16 mouse cellular contexts compared by ENCODE assay signal in genomic region chr2:33814581-33814980, GRCm38 (mm10).
DNase-seq lines count a peak whose midpoint lies in the region; ATAC-seq lines count a peak whose summit lies in the region.
"Had no signal": no experiment of that assay in that cellular context is flagged by ENCODE, and none has a peak within 500 bp of the region (broad histone marks: within the 10 kb centered on the region; RNA-seq: fewer than 3 reads in every experiment).

No protein-coding gene starts in this region.

- H3K27ac ChIP-seq in midbrain, embryonic 13.5 days: peak overlapping the region; percentile 57
- no peak overlapping the region for H3K27ac ChIP-seq in midbrain, embryonic 10.5 days (replicated peaks)
- peak overlapping the region; percentile 69 for H3K27ac ChIP-seq in embryonic facial prominence, embryonic 15.5 days (replicated peaks)
- peak overlapping the region; percentile 66; the same call in 1 of the 2 replicates for H3K27ac ChIP-seq in hindbrain, embryonic 16.5 days (ENCODE audit: low read depth, low read length)
- H3K27ac ChIP-seq in midbrain, embryonic 16.5 days (ENCODE audit: low read length): 0 out of 2 replicates have a peak overlapping the region, but pooled peaks have one; percentile 18
- H3K27ac ChIP-seq: stomach, embryonic 15.5 days had no signal

- H3K36me3 ChIP-seq in midbrain, embryonic 13.5 days: peaks cover 34% of the 10 kb centered on the region
- peaks cover 28% of the 10 kb centered on the region for H3K36me3 ChIP-seq in midbrain, embryonic 10.5 days
- peaks cover 13% of the 10 kb centered on the region for H3K36me3 ChIP-seq in embryonic facial prominence, embryonic 15.5 days
- H3K36me3 ChIP-seq in hindbrain, embryonic 16.5 days (ENCODE audit: control insufficient read depth, insufficient read depth, low read length): peaks cover 4% of the 10 kb centered on the region
- peaks cover 4% of the 10 kb centered on the region; the same call in 1 of the 2 replicates for H3K36me3 ChIP-seq in midbrain, embryonic 16.5 days (ENCODE audit: control insufficient read depth, insufficient read depth, low read length)
- H3K36me3 ChIP-seq: stomach, embryonic 15.5 days had no signal

- H3K9ac ChIP-seq in midbrain, embryonic 13.5 days (replicated peaks): no peak overlapping the region
- no peak overlapping the region for H3K9ac ChIP-seq in embryonic facial prominence, embryonic 15.5 days
- no peak overlapping the region for H3K9ac ChIP-seq in hindbrain, embryonic 16.5 days (ENCODE audit: low read depth, low read length)
- H3K9ac ChIP-seq in midbrain, embryonic 16.5 days (ENCODE audit: low read depth, low read length): 0 out of 2 replicates have a peak overlapping the region, but pooled peaks have one; percentile 11
- H3K9ac ChIP-seq: liver, postnatal 0 days; stomach, embryonic 15.5 days had no signal

- H3K9me3 ChIP-seq in midbrain, embryonic 13.5 days: no peaks in the 10 kb centered on the region
- no peaks in the 10 kb centered on the region for H3K9me3 ChIP-seq in midbrain, embryonic 10.5 days (replicated peaks)
- H3K9me3 ChIP-seq in embryonic facial prominence, embryonic 15.5 days (replicated peaks): no peaks in the 10 kb centered on the region
- H3K9me3 ChIP-seq in hindbrain, embryonic 16.5 days (ENCODE audit: control insufficient read depth, low read length): no peaks in the 10 kb centered on the region
- no peaks in the 10 kb centered on the region for H3K9me3 ChIP-seq in midbrain, embryonic 16.5 days (replicated peaks; ENCODE audit: control insufficient read depth, low read length, poor library complexity, severe bottlenecking)
- H3K9me3 ChIP-seq: stomach, embryonic 15.5 days had no signal

- H3K4me2 ChIP-seq in midbrain, embryonic 13.5 days (replicated peaks): no peak overlapping the region
- no peak overlapping the region for H3K4me2 ChIP-seq in embryonic facial prominence, embryonic 15.5 days (replicated peaks)
- H3K4me2 ChIP-seq in hindbrain, embryonic 16.5 days (ENCODE audit: low read length): no peak overlapping the region
- no peak overlapping the region for H3K4me2 ChIP-seq in midbrain, embryonic 16.5 days (ENCODE audit: low read length)
- H3K4me2 ChIP-seq: stomach, embryonic 15.5 days had no signal

- ATAC-seq in midbrain, embryonic 13.5 days: no peak
- no peak for ATAC-seq in embryonic facial prominence, embryonic 15.5 days (ENCODE audit: insufficient number of reproducible peaks, low FRiP score, low TSS enrichment, low read depth)
- ATAC-seq in hindbrain, embryonic 16.5 days: no peak
- ATAC-seq in midbrain, embryonic 16.5 days: no peak
- ATAC-seq: liver, postnatal 0 days had no signal

- DNase-seq in midbrain, embryonic 10.5 days (ENCODE audit: low spot score): no peak
- no peak for DNase-seq in ovary, adult 18-20 months (ENCODE audit: low spot score)
- DNase-seq in right cerebral cortex, postnatal 4 days: no peak
- no peak for DNase-seq in urinary bladder, adult 18-20 months (ENCODE audit: low spot score in 2 of 2)
- DNase-seq: cerebellum, adult 18-20 months; embryo, embryonic 11 days; gastrocnemius, postnatal 36 days; kidney, adult 9 months; liver, postnatal 0 days; retina, postnatal 1 day; thymus, postnatal 36 days had no signal

- H3K27me3 ChIP-seq in midbrain, embryonic 13.5 days: no peaks in the 10 kb centered on the region
- no peaks in the 10 kb centered on the region for H3K27me3 ChIP-seq in midbrain, embryonic 10.5 days (ENCODE audit: low read depth, poor library complexity, severe bottlenecking)
- H3K27me3 ChIP-seq in embryonic facial prominence, embryonic 15.5 days: no peaks in the 10 kb centered on the region
- no peaks in the 10 kb centered on the region for H3K27me3 ChIP-seq in hindbrain, embryonic 16.5 days (replicated peaks; ENCODE audit: control insufficient read depth, insufficient read depth, low read length)
- H3K27me3 ChIP-seq in midbrain, embryonic 16.5 days (ENCODE audit: control insufficient read depth, insufficient read depth, low read depth, low read length): no peaks in the 10 kb centered on the region
- H3K27me3 ChIP-seq: stomach, embryonic 15.5 days had no signal

- H3K4me1 ChIP-seq in midbrain, embryonic 13.5 days (replicated peaks): peaks cover 71% of the 10 kb centered on the region
- H3K4me1 ChIP-seq in midbrain, embryonic 10.5 days: peaks cover 32% of the 10 kb centered on the region
- H3K4me1 ChIP-seq in embryonic facial prominence, embryonic 15.5 days: peaks cover 51% of the 10 kb centered on the region
- H3K4me1 ChIP-seq in hindbrain, embryonic 16.5 days (ENCODE audit: control insufficient read depth, insufficient read depth, low read depth, low read length): peaks cover 31% of the 10 kb centered on the region
- H3K4me1 ChIP-seq in midbrain, embryonic 16.5 days (ENCODE audit: control insufficient read depth, insufficient read depth, low read length): peaks cover 46% of the 10 kb centered on the region
- H3K4me1 ChIP-seq: stomach, embryonic 15.5 days had no signal

- 63% methylated on average over 8 of the region's 8 CpGs for WGBS in midbrain, embryonic 13.5 days
- 70% methylated on average over 8 of the region's 8 CpGs for WGBS in midbrain, embryonic 10.5 days
- 43% methylated on average over 8 of the region's 8 CpGs for WGBS in embryonic facial prominence, embryonic 15.5 days
- WGBS in hindbrain, embryonic 16.5 days: 53% methylated on average over 8 of the region's 8 CpGs
- 45% methylated on average over 8 of the region's 8 CpGs for WGBS in midbrain, embryonic 16.5 days

- no peak overlapping the region for H3K4me3 ChIP-seq in midbrain, embryonic 13.5 days (replicated peaks)
- H3K4me3 ChIP-seq in midbrain, embryonic 10.5 days: no peak overlapping the region
- H3K4me3 ChIP-seq in embryonic facial prominence, embryonic 15.5 days (replicated peaks): no peak overlapping the region
- no peak overlapping the region for H3K4me3 ChIP-seq in hindbrain, embryonic 16.5 days (ENCODE audit: low read length)
- no peak overlapping the region for H3K4me3 ChIP-seq in midbrain, embryonic 16.5 days (ENCODE audit: low read depth, low read length)
- H3K4me3 ChIP-seq: stomach, embryonic 15.5 days had no signal
